Mouse (Mus musculus): ENCODE data around the gene Rfxank.

Rfxank gene

DNA sequence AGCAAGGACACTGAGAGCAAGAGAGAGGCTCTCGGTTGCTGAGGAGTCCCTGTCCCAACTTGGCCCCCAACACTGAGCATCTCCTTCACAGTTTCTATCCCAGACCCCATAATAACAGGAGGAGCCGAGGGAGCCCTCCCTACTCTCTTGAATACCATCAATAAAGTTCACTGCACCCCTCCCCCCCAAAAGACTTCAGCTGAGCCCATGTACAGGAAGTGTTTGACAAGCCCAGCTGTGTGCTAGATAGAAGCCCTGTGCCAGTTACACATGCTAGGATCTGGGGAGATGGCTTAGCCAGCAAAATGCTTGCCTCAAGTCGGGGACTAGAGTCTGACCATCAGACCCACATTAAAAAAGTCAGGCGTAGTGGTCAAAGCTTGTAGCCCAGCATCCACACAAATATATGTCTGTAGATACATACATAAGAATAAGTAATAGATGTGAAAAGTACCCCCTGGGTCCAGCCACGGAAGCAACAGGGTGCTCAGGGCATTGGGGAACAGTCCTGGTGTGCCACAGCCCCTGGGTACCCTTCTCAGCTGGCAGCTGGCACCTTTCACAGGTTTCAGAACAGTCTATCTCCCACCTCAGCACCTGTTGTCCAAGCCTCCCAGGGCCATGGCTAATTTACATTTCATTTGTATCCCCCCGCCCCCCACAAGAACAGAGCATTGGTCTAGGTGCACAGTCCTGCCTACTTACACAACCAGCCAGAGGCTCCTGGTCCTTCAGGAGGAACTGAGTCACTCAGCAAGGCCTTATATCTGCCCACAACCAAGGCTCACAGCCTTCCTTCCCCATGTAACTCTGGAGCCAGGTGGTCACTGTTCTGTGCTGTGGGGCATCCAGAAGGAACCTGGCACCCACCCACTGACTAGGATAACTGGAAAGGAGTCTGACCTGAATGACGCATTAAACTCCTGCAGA is 9.0 kb upstream of the Rfxank start:
- no peak for DNase-seq

DNA sequence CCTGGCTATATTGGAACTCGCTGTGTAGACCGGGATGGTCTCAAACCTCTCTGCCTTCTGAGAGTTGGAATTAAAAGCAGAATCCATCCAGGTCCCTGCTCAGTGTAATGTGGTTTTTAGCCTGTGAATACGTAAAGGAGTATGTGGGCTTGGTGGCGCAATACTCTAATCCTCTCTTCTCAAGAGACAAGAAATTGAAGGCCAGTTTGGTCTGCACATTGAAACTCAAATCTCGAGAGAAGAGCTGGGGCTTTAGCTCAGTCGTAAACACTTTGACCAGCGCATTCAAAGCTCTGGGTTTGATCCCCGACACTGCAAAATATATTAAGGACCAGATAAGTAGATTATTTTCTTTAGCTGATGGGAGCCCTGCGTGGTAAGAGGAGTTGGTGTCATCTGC is 1.0 kb upstream of the Rfxank start:
- DNase-seq: no peak

DNA sequence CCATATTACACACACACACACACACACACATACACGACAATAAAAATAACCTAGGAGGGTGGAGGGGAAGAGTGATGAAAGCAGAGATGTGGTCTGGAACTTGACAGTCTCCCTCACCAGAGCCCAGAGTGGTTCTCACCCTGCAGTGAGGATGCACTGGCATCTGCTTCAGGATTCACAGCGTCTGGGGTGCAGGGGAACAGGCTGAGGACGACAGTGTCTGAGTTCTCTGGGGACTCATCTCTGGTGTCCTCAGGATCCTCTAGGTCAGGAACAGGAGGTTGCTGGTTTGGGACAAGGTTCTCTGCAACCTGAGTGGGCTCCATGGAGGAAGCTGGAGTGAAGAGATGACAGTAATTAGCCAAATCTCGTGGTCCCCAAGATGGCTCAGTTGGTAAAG is 1.1 kb downstream of the Rfxank start:
- DNase-seq: no peak

DNA sequence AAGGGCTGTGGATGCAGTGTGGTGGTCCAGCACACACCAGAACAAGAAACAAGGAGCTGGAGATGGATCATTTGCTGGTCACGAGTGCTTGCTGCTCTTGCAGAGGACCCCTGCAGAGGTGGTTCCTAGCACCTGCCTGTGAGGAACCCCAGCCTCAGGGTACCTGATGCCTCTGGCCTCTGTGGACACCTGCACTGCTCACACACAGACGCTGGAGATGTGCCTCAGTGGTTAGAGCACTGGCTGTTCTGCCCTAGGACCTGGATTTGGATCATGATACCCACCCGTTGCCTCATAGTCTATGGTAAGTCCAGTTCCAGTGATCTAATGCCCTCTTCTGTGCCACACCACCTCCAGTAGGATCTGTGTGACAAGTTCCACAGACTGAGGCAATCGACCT is 2.4 kb downstream of the Rfxank start:
- no peak for DNase-seq

DNA sequence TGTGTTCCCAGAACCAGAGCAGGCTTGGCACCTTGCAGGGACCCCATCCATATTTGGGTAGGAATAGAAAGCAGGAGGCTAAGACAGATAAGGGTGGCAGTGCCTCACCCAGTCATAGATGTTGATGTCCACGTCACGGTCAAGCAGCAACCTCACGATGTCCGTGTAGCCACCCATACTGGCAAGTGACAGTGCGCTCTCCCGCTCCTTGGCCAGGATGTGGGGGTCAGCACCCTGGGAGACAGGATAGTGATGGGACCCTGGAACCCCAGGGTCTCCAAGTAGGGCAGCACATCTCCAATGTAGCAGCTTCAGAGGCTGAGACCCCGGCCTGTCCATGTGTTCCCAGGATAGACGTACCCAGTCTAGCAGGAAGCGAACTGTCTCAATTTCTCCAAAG is 4.0 kb downstream of the Rfxank start:
- DNase-seq: no peak

GRCm38 (mm10) chr8:70134086-70134485 is 4.9 kb downstream of the Rfxank start:
- DNase-seq: no peak

DNA sequence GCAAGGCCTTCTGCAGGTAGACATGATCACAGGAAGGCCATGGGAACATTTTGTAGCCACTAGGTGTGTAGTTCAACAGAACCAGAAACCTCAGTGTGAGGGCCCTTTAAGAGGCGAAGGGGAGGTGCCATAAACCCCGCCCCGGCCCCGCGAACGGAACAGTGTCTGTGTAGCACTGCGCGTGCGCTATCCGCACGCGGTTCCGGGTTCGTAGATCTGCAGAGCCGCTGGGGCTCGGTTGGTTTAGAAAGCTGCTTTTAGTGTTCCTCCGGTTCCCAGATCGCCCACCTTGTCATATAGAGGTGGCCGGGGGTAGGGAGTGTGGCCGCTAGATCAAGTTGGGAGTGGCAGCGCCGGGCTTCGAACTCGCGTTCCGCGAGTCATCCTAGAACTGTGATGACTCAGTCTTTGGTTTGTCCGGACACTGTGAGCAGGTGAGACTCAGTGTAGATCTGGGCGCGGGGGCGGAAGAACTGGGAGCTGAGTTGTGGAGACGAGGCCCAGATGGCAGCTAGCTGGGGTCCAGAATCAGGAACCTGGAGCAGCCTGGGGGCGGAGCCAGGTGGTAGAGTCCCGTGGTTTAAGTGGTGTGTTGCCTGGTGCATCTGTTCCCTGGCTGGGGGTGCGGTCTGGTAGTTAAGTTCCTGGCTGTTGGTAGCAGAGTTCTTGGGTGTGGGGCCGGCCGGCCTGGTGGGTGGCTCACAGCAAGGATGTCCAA is 7.6 kb downstream of the Rfxank start, which contains the start of gene Nr2c2ap:
Gene Nr2c2ap, plus strand, starts transcription at position 168 of the 718 bp plus-strand sequence.
- peak; percentile 87 to 89 for DNase-seq

GRCm38 (mm10) chr8:70130066-70130465 is 8.9 kb downstream of the Rfxank start:
- DNase-seq: no peak

- DNase-seq: peak; percentile 24 to 53
Measured at GRCm38 (mm10) chr8:70129309-70129952, 9.5 kb downstream of the Rfxank start.

- DNase-seq: peak; percentile 42 to 71
Measured at GRCm38 (mm10) chr8:70128435-70128834, 10.5 kb downstream of the Rfxank start.

- no peak for DNase-seq
Measured at GRCm38 (mm10) chr8:70124992-70125391, 14.0 kb downstream of the Rfxank start.

DNA sequence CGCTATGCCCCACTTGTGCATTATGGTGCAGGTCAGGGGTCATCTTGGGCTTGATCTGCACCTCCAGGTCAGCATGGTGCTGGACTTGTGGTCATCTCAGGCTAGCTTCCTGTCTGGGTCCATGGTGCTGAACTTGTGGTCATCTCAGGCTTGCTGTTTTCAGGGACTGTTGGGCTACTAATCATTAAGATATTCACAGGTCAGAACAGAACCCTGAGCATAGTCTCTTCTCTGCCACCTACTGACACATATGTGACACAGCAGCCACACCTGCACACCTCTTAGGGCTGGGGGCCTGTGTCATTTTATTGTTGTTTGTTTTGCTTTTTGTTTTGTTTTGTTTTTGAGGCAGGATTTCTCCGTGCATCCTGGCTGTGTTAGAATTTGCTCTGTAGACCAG is 16.1 kb downstream of the Rfxank start:
- DNase-seq: no peak

DNA sequence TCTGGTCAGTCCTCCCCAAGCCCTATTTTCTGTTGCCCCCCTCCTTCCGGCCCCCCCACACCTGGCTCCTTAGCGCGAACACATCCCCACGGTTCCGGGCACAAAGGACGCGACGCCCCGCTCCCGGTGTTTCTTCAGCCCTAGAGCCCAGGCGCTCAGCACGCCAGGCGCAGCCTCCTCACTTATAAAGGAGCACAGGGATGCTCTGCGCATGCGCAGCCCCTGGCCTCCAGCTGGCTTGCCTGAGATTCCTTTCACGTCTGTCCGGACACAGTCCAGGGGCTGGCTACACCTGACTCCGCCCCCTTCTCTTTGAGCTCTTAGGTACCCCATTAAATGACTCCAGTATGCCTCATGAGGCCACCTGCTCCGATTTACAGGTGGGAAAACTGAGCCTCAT is 18.3 kb downstream of the Rfxank start, which contains the start of gene Ncan:
Gene Ncan, minus strand, starts transcription at position 207 of the 400 bp plus-strand sequence.
- peak; percentile 49 to 54 for DNase-seq

GRCm38 (mm10) chr8:70118726-70119700 is 19.9 kb downstream of the Rfxank start:
- no peak for DNase-seq

GRCm38 (mm10) chr8:70117611-70118010 is 21.3 kb downstream of the Rfxank start:
- DNase-seq: peak in 1 of 2 experiments; percentile 40

GRCm38 (mm10) chr8:70114892-70115291 is 24.1 kb downstream of the Rfxank start:
- DNase-seq: no peak

DNA sequence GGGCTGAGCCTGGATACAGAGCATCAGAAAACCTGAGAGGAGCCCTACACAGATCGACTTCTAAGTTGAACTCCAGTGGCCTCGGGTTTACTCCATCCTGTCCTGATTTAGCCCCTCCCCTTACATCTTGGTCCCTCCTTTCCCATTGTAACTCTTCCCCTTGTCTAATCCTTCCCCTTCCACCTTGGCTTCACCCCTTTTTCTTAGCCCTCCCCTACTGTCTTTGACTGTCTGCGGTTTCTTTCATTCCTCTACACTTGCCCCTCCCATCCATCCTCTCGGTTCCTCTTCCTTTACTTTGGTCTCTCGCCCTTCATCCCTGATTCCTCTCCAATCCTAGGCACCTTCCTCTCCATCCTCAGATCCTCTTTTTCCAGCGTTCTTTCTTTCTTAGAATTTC is 24.5 kb downstream of the Rfxank start:
- DNase-seq: no peak

DNA sequence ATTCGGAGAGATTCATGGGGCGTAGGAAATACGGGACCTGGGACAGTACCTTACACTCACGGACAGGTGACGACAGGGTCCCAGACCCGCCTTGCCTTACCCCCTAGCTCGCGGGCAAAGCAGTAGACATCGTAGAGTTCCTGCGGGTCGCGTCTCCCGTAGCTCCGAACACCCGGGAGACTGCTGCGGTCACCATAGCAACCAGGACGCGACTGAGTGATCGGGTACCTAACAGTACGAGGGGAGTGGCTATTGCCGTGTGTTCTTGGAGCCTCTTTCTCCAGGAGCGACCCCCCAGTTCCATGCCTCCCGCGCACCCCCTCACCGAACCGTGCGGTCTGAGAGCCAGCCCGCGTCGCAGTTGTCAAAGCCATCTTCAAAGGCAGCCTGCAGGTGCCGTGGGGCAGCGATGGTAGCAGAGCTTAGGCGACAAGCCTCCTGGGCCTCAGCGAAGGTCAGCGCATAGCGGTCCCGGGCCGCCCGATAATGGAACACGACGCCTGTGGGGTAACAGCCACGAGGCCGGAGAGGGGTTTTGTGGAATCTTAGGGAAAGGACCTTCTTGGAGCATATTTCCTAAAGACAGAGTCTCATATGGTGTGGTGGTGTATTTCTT is 26.4 kb downstream of the Rfxank start:
- DNase-seq: no peak

DNA sequence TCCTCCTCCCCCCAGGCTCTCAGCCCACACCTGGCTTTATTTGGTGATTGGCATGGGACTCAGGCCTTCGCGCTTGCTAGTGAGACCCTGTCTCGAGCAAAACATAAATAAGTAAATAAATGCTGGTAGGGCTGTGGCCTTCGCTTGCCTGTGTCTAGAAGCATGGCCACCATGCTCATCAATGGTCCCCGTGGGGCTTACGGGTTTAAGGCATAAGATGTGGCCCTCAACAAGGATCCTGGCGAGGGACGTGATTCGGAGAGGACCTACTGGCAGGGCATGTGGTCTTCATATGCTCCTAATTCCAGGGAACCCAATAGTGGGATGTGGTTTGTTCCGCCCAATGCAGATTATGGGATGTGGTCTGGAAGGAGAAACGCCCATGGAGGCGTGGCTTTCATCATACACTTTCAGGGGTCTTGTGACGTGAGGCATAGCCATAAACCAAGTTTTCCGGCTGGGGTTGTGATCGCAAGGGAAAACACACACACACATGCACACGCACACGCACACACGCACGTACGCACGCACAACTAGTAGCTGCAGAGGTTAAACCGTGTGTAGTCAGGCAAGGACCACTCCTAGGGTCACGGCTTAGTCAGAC is 27.7 kb downstream of the Rfxank start:
- no peak for DNase-seq

- DNase-seq: no peak
Measured at GRCm38 (mm10) chr8:70110451-70110850, 28.5 kb downstream of the Rfxank start.

DNA sequence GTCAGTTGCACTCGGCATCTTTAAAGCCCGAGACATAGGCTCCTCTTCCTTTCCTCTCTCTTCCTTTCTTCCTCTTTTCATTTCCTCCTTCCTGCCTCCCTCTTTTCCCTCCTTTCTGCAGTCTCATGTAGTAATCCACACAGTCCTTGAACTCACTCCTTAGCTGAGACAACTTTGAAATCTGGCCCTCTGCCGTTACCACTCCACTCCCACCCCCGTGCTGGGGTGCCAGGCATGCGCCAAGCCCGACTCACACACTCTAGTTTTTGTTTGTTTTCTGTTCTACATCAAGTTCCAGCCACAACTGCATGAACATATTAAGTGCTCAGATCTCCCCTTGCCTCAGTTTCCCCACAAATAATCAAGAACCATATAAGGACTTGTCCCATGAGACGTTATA is 34.0 kb downstream of the Rfxank start:
- no peak for DNase-seq
